Mouse (Mus musculus) thymus, postnatal 0 days (tissue): ENCODE data around the gene Olfr1044. TPM values are rescaled to one million over a fixed set of nuclear protein-coding genes. Genes with fewer than 3 reads are reported as not detected.
"Not testable (repeated sequence)": the region's sequence is repeated elsewhere in the genome, so short reads cannot be mapped to it uniquely, and the experiment has no call there.

Experiments used
- DNase-seq: peaks from one replicate; pipeline ENCODE4 v3.0.0-alpha.2; 2015; ENCODE audit warnings: low spot score
- polyA plus RNA-seq: library from polyadenylated mRNA; unstranded; fragments of >200 nt; fragmentation: Nextera tagmentation; extraction: Ambion mirVana; gene quantifications from 2 replicates; pipeline ENCODE4 v1.2.1, GENCODE M21; 2015

Olfr1044 gene
- not detected in 2 replicates for polyA plus RNA-seq

DNA sequence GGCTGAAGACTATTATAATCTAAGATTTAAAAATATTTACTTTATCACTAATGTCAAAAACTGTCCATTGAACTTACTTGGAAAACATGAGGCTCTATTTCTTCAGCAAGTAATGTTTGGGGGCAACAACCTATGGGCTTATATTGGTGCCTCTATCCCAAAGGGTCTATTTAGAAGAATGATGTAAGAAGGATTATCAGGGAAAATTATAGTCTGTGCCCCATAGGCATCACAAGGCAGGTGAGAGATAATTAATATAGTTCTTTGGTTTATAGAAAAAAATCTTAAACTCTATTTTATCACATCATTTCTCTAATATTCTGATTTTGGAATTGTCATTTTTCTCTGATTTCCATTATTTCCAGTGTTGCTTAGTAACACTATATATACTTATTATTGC, at the start of gene Olfr1044:
Gene Olfr1044, minus strand, starts transcription at position 101 of the 400 bp plus-strand sequence.
- DNase-seq: no peak

DNA sequence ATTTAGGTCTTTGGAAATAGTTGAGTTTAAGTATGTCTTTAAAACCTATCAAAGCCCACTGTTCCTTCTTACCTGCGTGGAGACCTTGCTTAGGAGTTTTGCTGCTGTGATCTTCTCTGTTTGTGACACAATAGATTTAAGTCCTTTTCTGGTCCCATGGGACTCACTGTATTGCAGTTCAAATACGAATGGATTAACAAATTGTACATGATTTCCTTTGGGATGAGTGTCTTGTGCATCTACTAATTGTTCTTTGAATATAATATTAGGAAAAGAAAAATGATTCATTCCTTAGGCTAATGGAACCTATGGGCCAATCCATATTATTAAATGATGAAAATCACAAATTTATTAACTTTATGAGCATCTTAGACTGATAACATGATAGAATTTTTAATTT, 41.6 kb upstream of the Olfr1044 start, which contains the start of gene Olfr1046:
Gene Olfr1046, minus strand, starts transcription at position 101 of the 400 bp plus-strand sequence.
- no peak for DNase-seq

DNA sequence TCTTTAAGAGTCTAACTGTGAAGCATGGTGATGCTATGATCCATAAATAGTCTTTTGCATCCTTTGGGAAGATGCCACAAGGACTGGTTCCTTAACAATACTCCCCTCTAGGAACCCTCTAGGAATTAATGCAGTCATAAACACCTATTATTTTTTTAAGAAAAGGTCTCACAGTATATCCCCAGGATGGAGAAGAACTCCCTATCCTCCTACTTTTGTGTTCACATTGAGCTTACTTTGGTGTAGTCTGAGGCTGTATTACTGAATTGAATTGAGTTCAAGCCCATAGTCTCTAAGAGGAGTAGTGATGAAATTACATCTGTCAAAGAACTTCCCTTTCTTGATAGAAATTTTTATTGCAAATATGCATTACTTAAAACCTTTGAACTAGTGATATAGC, 25.3 kb upstream of the Olfr1044 start, which contains the start of gene Olfr1045:
Gene Olfr1045, minus strand, starts transcription at position 101 of the 400 bp plus-strand sequence.
- no peak for DNase-seq

DNA sequence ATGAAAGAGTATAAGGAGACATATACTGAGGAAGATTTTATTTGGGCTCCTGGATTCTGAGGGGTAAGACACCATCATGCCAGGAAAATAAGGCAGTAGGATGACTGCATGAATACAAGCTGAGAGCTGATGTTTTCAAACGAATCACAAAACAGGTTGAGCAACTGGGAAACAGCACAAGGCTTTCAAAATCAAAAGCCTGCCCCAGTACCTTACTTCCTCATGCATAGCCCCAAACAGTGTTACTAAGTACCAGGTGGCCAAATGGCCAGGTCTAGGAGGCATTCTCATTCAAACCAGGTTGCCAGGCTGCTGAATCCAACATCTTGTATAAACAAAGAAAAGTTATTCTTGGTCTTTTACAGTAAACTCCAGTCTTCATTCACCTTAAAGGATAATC, 18.2 kb upstream of the Olfr1044 start:
- DNase-seq: no peak

DNA sequence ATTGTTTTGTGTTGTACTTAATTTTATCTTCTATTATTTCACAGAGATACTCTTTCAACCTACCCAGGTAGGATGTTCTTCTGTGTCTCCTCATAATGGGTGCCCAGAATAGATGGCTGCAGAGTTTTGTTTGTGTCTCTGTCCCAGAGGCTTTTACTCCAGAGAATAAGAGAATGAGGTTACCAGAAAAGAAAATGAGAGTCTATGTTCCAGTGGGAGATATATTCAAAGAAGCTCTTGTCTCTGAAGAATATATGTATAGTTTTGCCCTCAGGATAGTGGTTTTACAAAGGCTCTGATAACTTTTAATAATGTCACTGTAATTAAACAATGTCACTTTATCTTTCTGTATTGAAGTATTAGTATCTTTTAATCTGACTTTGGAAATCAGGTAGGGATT, 8.0 kb upstream of the Olfr1044 start, which contains the start of gene Olfr52:
Gene Olfr52, minus strand, starts transcription at position 101 of the 400 bp plus-strand sequence.
- no peak for DNase-seq

DNA sequence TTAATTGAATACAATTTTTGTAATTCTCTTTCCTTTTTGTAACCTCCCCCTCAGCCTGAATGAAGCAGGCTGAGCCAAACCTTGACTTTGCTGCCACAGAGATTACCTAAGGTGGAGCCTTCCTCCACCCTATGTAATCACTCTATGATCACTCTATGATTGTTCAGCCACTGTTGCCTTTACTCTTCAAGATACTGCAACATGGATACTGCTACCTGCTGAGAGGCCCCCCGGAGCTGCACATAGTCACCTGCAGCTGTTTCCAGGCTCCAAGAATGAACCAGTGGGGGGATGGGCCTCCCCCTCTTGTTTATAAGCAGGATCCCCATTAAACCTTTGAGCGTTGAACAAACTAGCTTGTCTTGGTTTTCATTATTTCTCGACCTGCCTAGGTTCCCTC, 2.3 kb upstream of the Olfr1044 start:
- no peak for DNase-seq

DNA sequence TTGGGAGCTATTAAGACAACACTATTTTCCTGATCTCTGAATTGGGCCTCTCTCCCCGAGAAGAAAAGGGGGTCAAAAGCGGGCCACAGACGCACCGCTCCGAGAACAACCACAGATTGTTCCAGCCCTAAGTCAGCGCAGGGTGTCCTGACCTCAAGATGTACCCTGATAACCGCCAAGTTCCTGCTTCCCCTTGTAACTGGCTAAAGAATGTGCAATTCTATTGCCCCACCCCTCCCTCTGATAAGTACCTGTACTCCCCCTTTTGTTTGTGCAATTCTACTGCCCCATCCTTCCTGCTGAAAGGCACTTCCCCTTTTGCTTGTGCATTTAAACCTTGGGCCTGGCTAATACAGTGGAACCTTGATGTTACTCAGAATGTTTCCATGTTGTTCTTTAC, 2.2 kb downstream of the Olfr1044 start:
- DNase-seq: not testable (repeated sequence)

DNA sequence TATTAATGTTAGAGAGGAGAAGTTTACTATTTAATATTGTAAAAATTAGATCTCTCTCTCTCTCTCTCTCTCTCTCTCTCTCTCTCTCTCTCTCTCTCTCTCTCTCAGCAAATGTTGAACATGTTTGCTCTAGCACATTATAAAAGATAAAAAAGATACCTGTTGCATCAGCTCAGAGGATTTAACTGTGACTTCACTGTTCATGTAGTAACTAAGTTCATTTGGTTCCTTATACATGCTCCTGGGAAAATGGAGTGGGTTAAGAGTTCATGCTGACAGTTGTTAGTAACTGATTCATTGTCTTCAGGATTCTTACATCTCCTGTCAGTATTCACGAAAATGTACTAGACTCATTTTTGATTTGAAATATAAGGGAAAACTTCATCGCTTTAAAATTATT, 10.2 kb downstream of the Olfr1044 start, which contains the start of gene Olfr1043:
Gene Olfr1043, minus strand, starts transcription at position 101 of the 400 bp plus-strand sequence.
- DNase-seq: no peak

DNA sequence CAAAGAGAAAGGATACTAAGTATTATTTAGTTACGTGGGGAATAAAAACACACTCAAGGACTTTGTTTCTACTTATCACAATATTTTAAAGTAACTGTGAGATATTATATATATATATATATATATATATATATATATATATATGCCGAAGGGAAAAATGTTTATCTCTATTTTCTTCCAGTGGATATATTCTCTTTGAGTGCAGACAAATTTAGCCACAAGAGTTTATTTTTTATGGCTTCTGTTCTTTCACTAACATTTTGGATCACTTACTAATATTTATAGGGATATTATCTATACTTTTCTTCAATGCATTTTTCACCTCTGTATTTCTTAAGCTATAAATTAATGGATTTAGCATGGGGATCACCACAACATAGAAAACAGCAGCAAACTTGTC, 15.9 kb downstream of the Olfr1044 start, which contains the start of gene Olfr1042:
Gene Olfr1042, minus strand, starts transcription at position 101 of the 400 bp plus-strand sequence.
- no peak for DNase-seq

DNA sequence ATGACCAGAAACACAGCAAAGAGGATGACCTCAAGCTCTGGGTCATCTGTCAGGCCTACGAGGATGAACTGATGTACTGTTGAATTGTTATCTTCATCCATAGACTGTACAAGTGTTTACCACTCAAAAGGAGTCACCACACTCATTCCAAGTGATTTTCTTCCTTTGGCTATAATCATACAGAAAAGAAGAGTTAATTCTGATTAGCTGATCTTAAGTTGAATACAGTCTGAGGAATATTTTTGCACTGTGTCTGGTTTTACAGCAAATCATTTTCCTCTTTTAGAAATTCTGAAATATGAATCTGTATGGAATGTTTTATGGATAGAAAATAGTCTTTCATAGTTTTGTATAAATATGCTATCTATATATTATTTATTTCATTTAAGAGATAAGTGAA, 31.0 kb downstream of the Olfr1044 start, which contains the start of gene Olfr1040:
Gene Olfr1040, minus strand, starts transcription at position 101 of the 400 bp plus-strand sequence.
- DNase-seq: no peak

DNA sequence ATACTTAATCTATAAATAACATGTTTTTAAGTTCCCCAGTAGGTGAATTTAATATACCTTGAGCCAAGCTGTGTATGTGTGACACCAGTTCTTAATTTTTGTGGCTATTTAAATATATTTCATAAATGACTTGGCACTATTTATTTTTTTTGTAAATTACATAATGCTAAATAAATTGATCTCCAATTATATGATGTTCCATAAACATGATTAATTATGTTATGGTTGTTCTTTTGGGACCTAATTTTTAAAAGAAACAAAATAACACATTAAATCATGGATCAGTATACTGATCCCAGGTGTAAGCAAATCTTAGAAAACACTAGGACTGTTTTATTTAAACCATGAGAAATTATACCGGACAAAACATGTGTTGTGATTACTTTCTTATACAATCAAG, 41.8 kb downstream of the Olfr1044 start, which contains the start of gene Olfr1039:
Gene Olfr1039, minus strand, starts transcription at position 101 of the 400 bp plus-strand sequence.
- no peak for DNase-seq

Other genes with a start within 250 kb of the Olfr1044 start
- not detected in 2 replicates for gene Olfr1028, start 227.4 kb downstream of the Olfr1044 start, polyA plus RNA-seq
- gene Olfr1029, start 203.9 kb downstream of the Olfr1044 start, polyA plus RNA-seq: not detected in 2 replicates
- gene Olfr1030, start 198.5 kb downstream of the Olfr1044 start, polyA plus RNA-seq: not detected in 2 replicates
- not detected in 2 replicates for gene Olfr1031, start 187.5 kb downstream of the Olfr1044 start, polyA plus RNA-seq
- gene Olfr1032, start 172.3 kb downstream of the Olfr1044 start, polyA plus RNA-seq: not detected in 2 replicates
- 1.7 and 2.3 TPM in 2 replicates for gene Olfr1033, start 157.2 kb downstream of the Olfr1044 start, polyA plus RNA-seq
- gene Olfr1034, start 132.0 kb downstream of the Olfr1044 start, polyA plus RNA-seq: 0.03 and 0.05 TPM in 2 replicates
- gene Olfr1036, start 103.8 kb downstream of the Olfr1044 start, polyA plus RNA-seq: not detected in 2 replicates
- not detected in 2 replicates for gene Olfr1037, start 90.4 kb downstream of the Olfr1044 start, polyA plus RNA-seq
- not detected in 2 replicates for gene Olfr1039, start 41.9 kb downstream of the Olfr1044 start, polyA plus RNA-seq
- gene Olfr1040, start 31.1 kb downstream of the Olfr1044 start, polyA plus RNA-seq: not detected in 2 replicates
- not detected in 2 replicates for gene Olfr1042, start 16.0 kb downstream of the Olfr1044 start, polyA plus RNA-seq
- not detected in 2 replicates for gene Olfr1043, start 10.3 kb downstream of the Olfr1044 start, polyA plus RNA-seq
- gene Olfr52, start 7.9 kb upstream of the Olfr1044 start, polyA plus RNA-seq: not detected in 2 replicates
- not detected in 2 replicates for gene Olfr1045, start 25.2 kb upstream of the Olfr1044 start, polyA plus RNA-seq
- gene Olfr1046, start 41.5 kb upstream of the Olfr1044 start, polyA plus RNA-seq: not detected in 2 replicates
- not detected in 2 replicates for gene Olfr1047, start 53.6 kb upstream of the Olfr1044 start, polyA plus RNA-seq
- not detected in 2 replicates for gene Olfr1048, start 62.5 kb upstream of the Olfr1044 start, polyA plus RNA-seq
- gene Olfr1049, start 80.5 kb upstream of the Olfr1044 start, polyA plus RNA-seq: not detected in 2 replicates
- not detected in 2 replicates for gene Olfr1051, start 101.3 kb upstream of the Olfr1044 start, polyA plus RNA-seq
- not detected in 2 replicates for gene Olfr1052, start 114.6 kb upstream of the Olfr1044 start, polyA plus RNA-seq
- not detected in 2 replicates for gene Olfr1053, start 137.5 kb upstream of the Olfr1044 start, polyA plus RNA-seq
- gene Olfr1054, start 157.6 kb upstream of the Olfr1044 start, polyA plus RNA-seq: not detected in 2 replicates
- not detected in 2 replicates for gene Olfr1055, start 172.5 kb upstream of the Olfr1044 start, polyA plus RNA-seq
- not detected in 2 replicates for gene Olfr1056, start 184.6 kb upstream of the Olfr1044 start, polyA plus RNA-seq
- not detected in 2 replicates for gene Olfr1057, start 200.6 kb upstream of the Olfr1044 start, polyA plus RNA-seq
- 0.08 TPM in 1 of 2 replicates, not detected in the other for gene Olfr1058, start 210.7 kb upstream of the Olfr1044 start, polyA plus RNA-seq
- not detected in 2 replicates for gene Olfr1061, start 236.2 kb upstream of the Olfr1044 start, polyA plus RNA-seq
- gene Olfr1062, start 248.9 kb upstream of the Olfr1044 start, polyA plus RNA-seq: 0.06 and 0.07 TPM in 2 replicates